Mouse (Mus musculus) adipocyte (in vitro differentiated cells): ENCODE measurements around the gene Vps26c.
"Not testable (repeated sequence)": the region's sequence is repeated elsewhere in the genome, so short reads cannot be mapped to it uniquely, and the experiment has no call there.

Experiments used
- DNase-seq: peaks from one replicate; pipeline ENCODE4 v3.0.0-alpha.2; 2016; ENCODE audit warnings: low spot score

Gene Vps26c

GRCm38 (mm10) chr16:94489326-94489725 lies 37.3 kb downstream of the Vps26c start:
- no peak for DNase-seq

- DNase-seq, result no peak
Observed at GRCm38 (mm10) chr16:94487341-94487740, 39.3 kb downstream of the Vps26c start.

- DNase-seq, result no peak
Observed at GRCm38 (mm10) chr16:94484752-94485535, 41.7 kb downstream of the Vps26c start.

GRCm38 (mm10) chr16:94473086-94473822 lies 53.4 kb downstream of the Vps26c start:
- no peak for DNase-seq

- peak; percentile 95 for DNase-seq
Observed at GRCm38 (mm10) chr16:94472515-94472951, 54.1 kb downstream of the Vps26c start.

GRCm38 (mm10) chr16:94468391-94468790 lies 58.2 kb downstream of the Vps26c start:
- DNase-seq, result peak; percentile 50

GRCm38 (mm10) chr16:94467337-94468055 lies 59.1 kb downstream of the Vps26c start:
- peak; percentile 44 for DNase-seq

- not testable (repeated sequence) for DNase-seq
Observed at GRCm38 (mm10) chr16:94466317-94466716, 60.3 kb downstream of the Vps26c start.

GRCm38 (mm10) chr16:94465900-94466299 lies 60.7 kb downstream of the Vps26c start:
- no peak for DNase-seq

GRCm38 (mm10) chr16:94464067-94464466 lies 62.6 kb downstream of the Vps26c start:
- DNase-seq, result no peak

GRCm38 (mm10) chr16:94454146-94454545 lies 72.5 kb downstream of the Vps26c start:
- no peak for DNase-seq

GRCm38 (mm10) chr16:94452768-94453167 lies 73.9 kb downstream of the Vps26c start:
- DNase-seq, result no peak

GRCm38 (mm10) chr16:94451545-94452488 lies 74.8 kb downstream of the Vps26c start:
- no peak for DNase-seq

- no peak for DNase-seq
Observed at GRCm38 (mm10) chr16:94449632-94450031, 77.0 kb downstream of the Vps26c start.

GRCm38 (mm10) chr16:94449151-94449550 lies 77.5 kb downstream of the Vps26c start:
- DNase-seq, result peak; percentile 23
